Mouse (Mus musculus) spleen, adult 10 weeks (tissue): Measurements from ENCODE around the gene Atp5h. TPM values are rescaled to one million over a fixed set of nuclear protein-coding genes. Genes with fewer than 3 reads are reported as not detected.

ENCODE experiments used
- polyA plus RNA-seq: library from polyadenylated mRNA; stranded (reverse); fragments of 350-450 nt; fragmentation: Illumina TruSeq; extraction: RNeasy Lipid Tissue Mini Kit (QIAGEN cat#74804); gene quantifications from one replicate; pipeline ENCODE4 v1.2.3, GENCODE M21; 2015; ENCODE audit warnings: low replicate concordance; ENCODE audit not compliant: insufficient read depth

Gene Atp5h
- polyA plus RNA-seq, result 558 TPM

GRCm38 (mm10) chr11:115419531-115420237 is at the start of gene Atp5h, which contains the start of gene Kctd2:
Gene Atp5h (minus strand): TSS chr11:115419962.
Gene Kctd2 (plus strand): TSS chr11:115420128.

GRCm38 (mm10) chr11:115462243-115462891 is 42.6 kb upstream of the Atp5h start, which contains the start of gene Slc16a5:
Gene Slc16a5 (plus strand): TSS chr11:115462474.

GRCm38 (mm10) chr11:115439906-115440595 is 20.3 kb upstream of the Atp5h start, which contains the start of gene Trim80:
Gene Trim80 (plus strand): TSS chr11:115440545.

GRCm38 (mm10) chr11:115403338-115404124 is 16.2 kb downstream of the Atp5h start, which contains the start of gene Mrpl58:
Gene Mrpl58 (plus strand): TSS chr11:115403752.

GRCm38 (mm10) chr11:115381743-115382539 is 37.8 kb downstream of the Atp5h start, which contains the start of gene Cdr2l:
Gene Cdr2l (plus strand): TSS chr11:115381916.

GRCm38 (mm10) chr11:115367395-115367944 is 52.3 kb downstream of the Atp5h start, which contains the start of gene Hid1:
Gene Hid1 (minus strand): TSS chr11:115367756.

Other genes with a start within 250 kb of the Atp5h start
- gene Tmem104, start 232.5 kb downstream of the Atp5h start, polyA plus RNA-seq, result 2.9 TPM
- gene Nat9, start 232.1 kb downstream of the Atp5h start, polyA plus RNA-seq, result 16.0 TPM
- 1.3 TPM for gene Grin2c, start 152.7 kb downstream of the Atp5h start, polyA plus RNA-seq
- 13.0 TPM for gene Fdxr, start 142.9 kb downstream of the Atp5h start, polyA plus RNA-seq
- gene Fads6, start 122.3 kb downstream of the Atp5h start, polyA plus RNA-seq, result 1.5 TPM
- gene Otop2, start 112.8 kb downstream of the Atp5h start, polyA plus RNA-seq, result not detected
- gene Ush1g, start 97.9 kb downstream of the Atp5h start, polyA plus RNA-seq, result 1.3 TPM
- gene Otop3, start 85.2 kb downstream of the Atp5h start, polyA plus RNA-seq, result not detected
- gene Hid1, start 52.2 kb downstream of the Atp5h start, polyA plus RNA-seq, result 6.4 TPM
- gene Cdr2l, start 38.0 kb downstream of the Atp5h start, polyA plus RNA-seq, result 3.0 TPM
- gene Mrpl58, start 16.2 kb downstream of the Atp5h start, polyA plus RNA-seq, result 64.5 TPM
- 34.0 TPM for gene Kctd2, start 166 bp upstream of the Atp5h start, polyA plus RNA-seq
- gene Trim80, start 20.6 kb upstream of the Atp5h start, polyA plus RNA-seq, result not detected
- gene Slc16a5, start 42.5 kb upstream of the Atp5h start, polyA plus RNA-seq, result 6.9 TPM
- 16.0 TPM for gene Armc7, start 55.7 kb upstream of the Atp5h start, polyA plus RNA-seq
- gene Nt5c, start 71.9 kb upstream of the Atp5h start, polyA plus RNA-seq, result 60.8 TPM
- gene Jpt1, start 94.4 kb upstream of the Atp5h start, polyA plus RNA-seq, result 133 TPM
- gene Sumo2, start 116.3 kb upstream of the Atp5h start, polyA plus RNA-seq, result 663 TPM
- gene Nup85, start 144.5 kb upstream of the Atp5h start, polyA plus RNA-seq, result 89.0 TPM
- 23.8 TPM for gene Mrps7, start 184.0 kb upstream of the Atp5h start, polyA plus RNA-seq
- 52.1 TPM for gene Gga3, start 184.1 kb upstream of the Atp5h start, polyA plus RNA-seq
- 145 TPM for gene Mif4gd, start 193.0 kb upstream of the Atp5h start, polyA plus RNA-seq
- 58.5 TPM for gene Slc25a19, start 208.3 kb upstream of the Atp5h start, polyA plus RNA-seq